Comparison of ENCODE assay signal across 18 mouse cellular contexts in the genomic region with DNA sequence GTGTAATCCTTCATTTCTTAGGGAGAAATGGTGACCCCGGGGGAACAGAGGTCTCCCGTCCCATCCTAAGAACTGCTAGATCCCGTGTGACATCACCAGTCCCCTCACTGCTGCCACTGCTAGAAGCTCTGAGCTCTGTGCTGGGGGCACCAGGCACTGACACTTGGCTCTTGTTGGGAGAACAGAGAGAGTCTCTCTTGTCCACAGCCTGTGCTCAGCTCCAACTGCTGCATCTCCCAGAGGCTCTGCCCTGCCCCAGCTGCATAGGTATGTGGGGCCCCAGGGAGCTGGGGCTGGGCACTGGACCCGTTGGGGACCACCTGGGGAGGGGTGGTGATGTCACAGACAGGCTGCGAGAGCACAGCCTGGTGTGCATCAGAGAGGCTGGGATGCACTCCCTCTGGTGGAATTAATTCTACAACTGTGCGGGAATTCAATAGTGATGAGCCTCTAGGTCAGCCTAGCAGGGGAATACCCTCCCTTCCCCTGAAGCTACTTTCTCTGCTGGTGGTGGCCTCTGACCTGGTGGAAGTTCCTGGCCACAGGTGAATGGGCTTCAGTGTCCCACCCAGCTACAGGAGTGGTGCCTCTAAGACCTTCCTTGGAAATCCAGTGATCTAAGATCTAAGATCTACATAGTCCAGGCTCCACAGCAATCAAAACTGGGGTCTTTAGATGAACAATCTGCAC. TPM values are rescaled to one million over a fixed set of nuclear protein-coding genes. Genes with fewer than 3 reads are reported as not detected.
A peak's percentile ranks its signal among the peaks of the same experiment; 100 is the strongest.
DNase-seq lines count a peak whose midpoint lies in the region; ATAC-seq and TF ChIP-seq lines count a peak whose summit lies in the region.
"Had no signal": no experiment of that assay in that cellular context is flagged by ENCODE, and none has a peak within 500 bp of the region (broad histone marks: within the 10 kb centered on the region; RNA-seq: fewer than 3 reads in every experiment).

No protein-coding gene starts in this region.

- TF ChIP-seq EP300 in stomach, postnatal 0 days (optimal IDR thresholded peaks at IDR 0.05) = no peak

- TF ChIP-seq CTCF in midbrain, postnatal 0 days (IDR thresholded peaks at IDR 0.05) = peak; percentile 15; the same call in 1 of the 2 replicates
- TF ChIP-seq CTCF in stomach, postnatal 0 days (IDR thresholded peaks at IDR 0.05; ENCODE audit: low read depth) = peak; percentile 43

- WGBS in kidney, embryonic 16.5 days = 45% methylated on average over 6 of the region's 6 CpGs
- 37% methylated on average over 6 of the region's 6 CpGs for WGBS in midbrain, postnatal 0 days
- 27% methylated on average over 6 of the region's 6 CpGs for WGBS in midbrain, embryonic 16.5 days
- WGBS in stomach, postnatal 0 days = 34% methylated on average over 6 of the region's 6 CpGs

- no peaks in the 10 kb centered on the region; the same call in 1 of the 2 replicates for H3K9me3 ChIP-seq in kidney, embryonic 16.5 days (ENCODE audit: low read length)
- H3K9me3 ChIP-seq in midbrain, postnatal 0 days (ENCODE audit: low read length) = no peaks in the 10 kb centered on the region
- no peaks in the 10 kb centered on the region for H3K9me3 ChIP-seq in midbrain, embryonic 16.5 days (replicated peaks; ENCODE audit: control insufficient read depth, low read length, poor library complexity, severe bottlenecking)
- H3K9me3 ChIP-seq in stomach, postnatal 0 days (ENCODE audit: control insufficient read depth, low read length) = no peaks in the 10 kb centered on the region

- H3K36me3 ChIP-seq in kidney, embryonic 16.5 days (ENCODE audit: insufficient read depth, low read length) = no peaks in the 10 kb centered on the region
- H3K36me3 ChIP-seq in midbrain, postnatal 0 days (ENCODE audit: insufficient read depth, low read length) = no peaks in the 10 kb centered on the region
- no peaks in the 10 kb centered on the region for H3K36me3 ChIP-seq in midbrain, embryonic 16.5 days (ENCODE audit: control insufficient read depth, insufficient read depth, low read length)
- no peaks in the 10 kb centered on the region for H3K36me3 ChIP-seq in stomach, postnatal 0 days (ENCODE audit: control insufficient read depth, insufficient read depth, low read length)

- no peak overlapping the region for H3K4me2 ChIP-seq in kidney, embryonic 16.5 days (replicated peaks; ENCODE audit: low read depth, low read length)
- H3K4me2 ChIP-seq in midbrain, postnatal 0 days (ENCODE audit: low read depth, low read length, poor library complexity, severe bottlenecking) = no peak overlapping the region
- no peak overlapping the region for H3K4me2 ChIP-seq in midbrain, embryonic 16.5 days (ENCODE audit: low read length)
- no peak overlapping the region for H3K4me2 ChIP-seq in stomach, postnatal 0 days (replicated peaks; ENCODE audit: low read depth)
- H3K4me2 ChIP-seq: heart, embryonic 11.5 days had no signal

- no peak overlapping the region for H3K9ac ChIP-seq in kidney, embryonic 16.5 days (replicated peaks; ENCODE audit: low read length)
- no peak overlapping the region for H3K9ac ChIP-seq in midbrain, postnatal 0 days (replicated peaks; ENCODE audit: low read length, poor library complexity, severe bottlenecking)
- H3K9ac ChIP-seq in midbrain, embryonic 16.5 days (ENCODE audit: low read depth, low read length) = no peak overlapping the region
- H3K9ac ChIP-seq in stomach, postnatal 0 days (ENCODE audit: low read length) = no peak overlapping the region

- 0 out of 2 replicates have a peak overlapping the region, but pooled peaks have one; percentile 29 for H3K27ac ChIP-seq in kidney, embryonic 16.5 days (ENCODE audit: low read length)
- H3K27ac ChIP-seq in midbrain, postnatal 0 days (ENCODE audit: low read depth, low read length) = no peak overlapping the region
- no peak overlapping the region for H3K27ac ChIP-seq in midbrain, embryonic 16.5 days (ENCODE audit: low read length)
- no peak overlapping the region for H3K27ac ChIP-seq in stomach, postnatal 0 days (replicated peaks)

- H3K4me1 ChIP-seq in kidney, embryonic 16.5 days (ENCODE audit: insufficient read depth, low read length) = peaks cover 7% of the 10 kb centered on the region
- no peaks in the 10 kb centered on the region for H3K4me1 ChIP-seq in midbrain, postnatal 0 days (ENCODE audit: insufficient read depth, low read length)
- no peaks in the 10 kb centered on the region for H3K4me1 ChIP-seq in midbrain, embryonic 16.5 days (ENCODE audit: control insufficient read depth, insufficient read depth, low read length)
- no peaks in the 10 kb centered on the region for H3K4me1 ChIP-seq in stomach, postnatal 0 days (replicated peaks; ENCODE audit: control insufficient read depth, insufficient read depth)

- ATAC-seq in kidney, embryonic 16.5 days (ENCODE audit: low FRiP score, low TSS enrichment) = peak; percentile 29; the same call in 1 of the 2 replicates
- ATAC-seq in midbrain, postnatal 0 days (ENCODE audit: low FRiP score) = no peak
- no peak for ATAC-seq in midbrain, embryonic 16.5 days
- no peak for ATAC-seq in stomach, postnatal 0 days (ENCODE audit: low FRiP score, low TSS enrichment)

- no peaks in the 10 kb centered on the region for H3K27me3 ChIP-seq in kidney, embryonic 16.5 days (ENCODE audit: insufficient read depth, low read length)
- no peaks in the 10 kb centered on the region for H3K27me3 ChIP-seq in midbrain, postnatal 0 days (ENCODE audit: insufficient read depth, low read length)
- no peaks in the 10 kb centered on the region; the same call in none of the 2 replicates for H3K27me3 ChIP-seq in midbrain, embryonic 16.5 days (ENCODE audit: control insufficient read depth, insufficient read depth, low read depth, low read length)
- no peaks in the 10 kb centered on the region for H3K27me3 ChIP-seq in stomach, postnatal 0 days (ENCODE audit: control insufficient read depth, insufficient read depth, low read length)

- DNase-seq in cerebellum, adult 9-10 months = peak; percentile 6
- DNase-seq in cerebellum, adult 9-11 months = no peak
- no peak for DNase-seq in kidney, adult 11 months
- DNase-seq in midbrain, postnatal 0 days (ENCODE audit: low spot score) = no peak
- DNase-seq in stomach, postnatal 0 days (ENCODE audit: low spot score) = no peak
- DNase-seq in thymus, postnatal 0 days (ENCODE audit: low spot score) = no peak
- DNase-seq: adrenal gland, postnatal 10 days; cerebellum, postnatal 10 days; gastrocnemius, postnatal 36 days; heart, postnatal 36 days; lung, adult 18-20 months; midbrain, embryonic 14.5 days; thymus, postnatal 25 days had no signal

- H3K4me3 ChIP-seq in kidney, embryonic 16.5 days (ENCODE audit: low read length) = no peak overlapping the region
- H3K4me3 ChIP-seq in midbrain, postnatal 0 days (ENCODE audit: low read depth, low read length) = no peak overlapping the region
- no peak overlapping the region for H3K4me3 ChIP-seq in midbrain, embryonic 16.5 days (ENCODE audit: low read depth, low read length)
- no peak overlapping the region for H3K4me3 ChIP-seq in stomach, postnatal 0 days (ENCODE audit: low read depth, low read length)

RNA-seq across cellular contexts. Expression of a gene that starts 4.4 kb away (rescaled TPM):
- 11.2 and 12.2 TPM in 2 replicates for polyA plus RNA-seq in kidney, embryonic 16.5 days (2015; fragmentation: Nextera tagmentation; extraction: Ambion mirVana)
- 0.14 TPM in 1 of 2 replicates, not detected in the other for total RNA-seq in midbrain, postnatal 0 days (2014; rRNA removed)
- not detected in 2 replicates for polyA plus RNA-seq in midbrain, postnatal 0 days (2015; fragmentation: Nextera tagmentation; extraction: Ambion mirVana)
- polyA plus RNA-seq in midbrain, embryonic 16.5 days (2015; fragmentation: Nextera tagmentation; extraction: Ambion mirVana) = 0.17 TPM in 1 of 2 replicates, not detected in the other
- 2.6 and 3.3 TPM in 2 replicates for polyA plus RNA-seq in stomach, postnatal 0 days (2015; fragmentation: Nextera tagmentation; extraction: Ambion mirVana)
- polyA plus RNA-seq in thymus, postnatal 0 days (2015; fragmentation: Nextera tagmentation; extraction: Ambion mirVana) = 0.10 and 0.22 TPM in 2 replicates
- total RNA-seq: gastrocnemius, postnatal 36 days; heart, postnatal 36 days; megakaryocyte progenitor cell, adult 5-6 weeks had no signal
- polyA plus RNA-seq: heart, embryonic 11.5 days; stomach, embryonic 14.5 days had no signal

RNA-seq across cellular contexts. Expression of a gene that starts 25.6 kb away (rescaled TPM):
- 55.3 and 55.5 TPM in 2 replicates for polyA plus RNA-seq in kidney, embryonic 16.5 days (2015; fragmentation: Nextera tagmentation; extraction: Ambion mirVana)
- 21.0 and 31.2 TPM in 2 replicates for total RNA-seq in midbrain, postnatal 0 days (2014; rRNA removed)
- polyA plus RNA-seq in midbrain, postnatal 0 days (2015; fragmentation: Nextera tagmentation; extraction: Ambion mirVana) = 29.8 and 32.3 TPM in 2 replicates
- polyA plus RNA-seq in midbrain, embryonic 16.5 days (2015; fragmentation: Nextera tagmentation; extraction: Ambion mirVana) = 41.0 and 43.1 TPM in 2 replicates
- 32.3 and 34.3 TPM in 2 replicates for polyA plus RNA-seq in stomach, postnatal 0 days (2015; fragmentation: Nextera tagmentation; extraction: Ambion mirVana)
- polyA plus RNA-seq in thymus, postnatal 0 days (2015; fragmentation: Nextera tagmentation; extraction: Ambion mirVana) = 54.7 and 59.2 TPM in 2 replicates

RNA-seq across cellular contexts. Expression of a gene that starts 48.3 kb away (rescaled TPM):
- polyA plus RNA-seq in kidney, embryonic 16.5 days (2015; fragmentation: Nextera tagmentation; extraction: Ambion mirVana) = 0.09 and 0.14 TPM in 2 replicates
- total RNA-seq in midbrain, postnatal 0 days (2014; rRNA removed) = 16.9 and 21.1 TPM in 2 replicates
- 10.2 and 11.9 TPM in 2 replicates for polyA plus RNA-seq in midbrain, postnatal 0 days (2015; fragmentation: Nextera tagmentation; extraction: Ambion mirVana)
- polyA plus RNA-seq in midbrain, embryonic 16.5 days (2015; fragmentation: Nextera tagmentation; extraction: Ambion mirVana) = 4.6 and 8.3 TPM in 2 replicates
- polyA plus RNA-seq in stomach, postnatal 0 days (2015; fragmentation: Nextera tagmentation; extraction: Ambion mirVana) = 0.02 and 0.24 TPM in 2 replicates
- polyA plus RNA-seq in thymus, postnatal 0 days (2015; fragmentation: Nextera tagmentation; extraction: Ambion mirVana) = 0.05 TPM in 1 of 2 replicates, not detected in the other
- total RNA-seq: gastrocnemius, postnatal 36 days; heart, postnatal 36 days; megakaryocyte progenitor cell, adult 5-6 weeks had no signal
- polyA plus RNA-seq: heart, embryonic 11.5 days had no signal
